ENCODE assay signal across 34 mouse cellular contexts in the genomic region with DNA sequence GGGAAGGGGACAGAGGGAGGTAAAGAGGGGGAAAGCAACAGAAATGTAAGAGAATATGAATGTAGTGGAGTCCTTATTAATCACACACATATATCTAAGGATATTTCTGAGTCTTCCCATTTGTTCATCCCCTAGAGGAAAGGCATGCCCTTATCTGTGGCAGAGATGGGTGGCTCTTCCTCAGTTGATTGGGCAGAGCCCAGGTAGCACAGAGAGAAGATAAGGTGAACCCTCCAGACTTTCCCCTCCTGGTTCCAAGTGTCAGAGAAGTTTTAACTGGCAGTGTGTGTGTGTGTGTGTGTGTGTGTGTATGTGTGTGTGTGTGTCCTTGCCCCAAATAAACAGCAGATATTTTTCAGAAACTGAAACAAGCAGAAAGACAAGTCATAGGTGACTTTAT.
"Had no signal": no experiment of that assay in that cellular context is flagged by ENCODE, and none has a peak within 500 bp of the region (broad histone marks: within the 10 kb centered on the region; RNA-seq: fewer than 3 reads in every experiment).

No protein-coding gene starts in this region.

- H3K4me1 ChIP-seq: heart, embryonic 10.5 days; heart, embryonic 12.5 days; heart, embryonic 15.5 days; hindbrain, embryonic 10.5 days; hindbrain, embryonic 12.5 days; hindbrain, embryonic 13.5 days; hindbrain, embryonic 15.5 days; intestine, embryonic 15.5 days; kidney, embryonic 15.5 days had no signal

- H3K4me3 ChIP-seq: heart, embryonic 10.5 days; heart, embryonic 12.5 days; heart, embryonic 13.5 days; heart, embryonic 15.5 days; hindbrain, embryonic 10.5 days; hindbrain, embryonic 12.5 days; hindbrain, embryonic 13.5 days; hindbrain, embryonic 15.5 days; intestine, embryonic 15.5 days; kidney, embryonic 15.5 days; layer of hippocampus, adult 2 months had no signal

- H3K4me2 ChIP-seq: heart, embryonic 11.5 days; heart, embryonic 12.5 days; heart, embryonic 13.5 days; heart, embryonic 15.5 days; hindbrain, embryonic 12.5 days; hindbrain, embryonic 13.5 days; hindbrain, embryonic 14.5 days; hindbrain, embryonic 15.5 days; intestine, embryonic 15.5 days; kidney, embryonic 15.5 days had no signal

- ATAC-seq: hindbrain, embryonic 16.5 days; hindbrain, postnatal 0 days; inflammation-experienced regulatory T-cells, adult 6 months; intestine, embryonic 15.5 days; intestine, embryonic 16.5 days; intestine, postnatal 0 days had no signal

- H3K9me3 ChIP-seq: heart, embryonic 10.5 days; heart, embryonic 12.5 days; heart, embryonic 13.5 days; heart, embryonic 15.5 days; hindbrain, embryonic 10.5 days; hindbrain, embryonic 12.5 days; hindbrain, embryonic 13.5 days; hindbrain, embryonic 15.5 days; intestine, embryonic 15.5 days; kidney, embryonic 15.5 days had no signal

- H3K27me3 ChIP-seq: heart, embryonic 12.5 days; heart, embryonic 13.5 days; heart, embryonic 15.5 days; hindbrain, embryonic 12.5 days; hindbrain, embryonic 13.5 days; hindbrain, embryonic 15.5 days; intestine, embryonic 15.5 days; kidney, embryonic 15.5 days had no signal

- H3K36me3 ChIP-seq: heart, embryonic 10.5 days; heart, embryonic 12.5 days; heart, embryonic 13.5 days; heart, embryonic 15.5 days; hindbrain, embryonic 10.5 days; hindbrain, embryonic 12.5 days; hindbrain, embryonic 13.5 days; hindbrain, embryonic 15.5 days; intestine, embryonic 15.5 days; kidney, embryonic 15.5 days had no signal

- DNase-seq: heart, postnatal 14 days; heart, postnatal 36 days; heart, postnatal 4 days; kidney, adult 11 months; kidney, adult 18-20 months; kidney, adult 2 months; kidney, adult 8-10 months; kidney, adult 9 months; kidney, postnatal 10 days; kidney, postnatal 14 days; kidney, postnatal 25 days; kidney, postnatal 36 days; kidney, postnatal 4 days; layer of hippocampus, adult 9-11 months; layer of hippocampus, postnatal 36 days had no signal

- H3K9ac ChIP-seq: heart, embryonic 12.5 days; heart, embryonic 13.5 days; heart, embryonic 15.5 days; hindbrain, embryonic 12.5 days; hindbrain, embryonic 13.5 days; hindbrain, embryonic 14.5 days; hindbrain, embryonic 15.5 days; intestine, embryonic 15.5 days; kidney, embryonic 15.5 days had no signal

- H3K27ac ChIP-seq: heart, embryonic 10.5 days; heart, embryonic 13.5 days; heart, embryonic 15.5 days; hindbrain, embryonic 10.5 days; hindbrain, embryonic 12.5 days; hindbrain, embryonic 13.5 days; hindbrain, embryonic 14.5 days; hindbrain, embryonic 15.5 days; hindbrain, postnatal 0 days; intestine, embryonic 15.5 days; kidney, embryonic 15.5 days; kidney, postnatal 0 days; layer of hippocampus, adult 2 months had no signal
